Mouse (Mus musculus) bone marrow, adult 2 months (tissue): ENCODE data around the gene Nfic.

Experiments used
- CTCF ChIP-seq: fragments of 200-500 bp; IDR thresholded peaks from 2 replicates; pipeline ENCODE4 v1.5.1; 2011; ENCODE audit warnings: low read length, control low read depth; ENCODE audit not compliant: control insufficient read depth, insufficient read depth
- POLR2A ChIP-seq: fragments of 200-500 bp; IDR thresholded peaks from 2 replicates; pipeline ENCODE4 v1.6.1; 2011; ENCODE audit warnings: low read depth, mild to moderate bottlenecking, control low read depth, low read length, borderline replicate concordance; ENCODE audit not compliant: control insufficient read depth

DNA sequence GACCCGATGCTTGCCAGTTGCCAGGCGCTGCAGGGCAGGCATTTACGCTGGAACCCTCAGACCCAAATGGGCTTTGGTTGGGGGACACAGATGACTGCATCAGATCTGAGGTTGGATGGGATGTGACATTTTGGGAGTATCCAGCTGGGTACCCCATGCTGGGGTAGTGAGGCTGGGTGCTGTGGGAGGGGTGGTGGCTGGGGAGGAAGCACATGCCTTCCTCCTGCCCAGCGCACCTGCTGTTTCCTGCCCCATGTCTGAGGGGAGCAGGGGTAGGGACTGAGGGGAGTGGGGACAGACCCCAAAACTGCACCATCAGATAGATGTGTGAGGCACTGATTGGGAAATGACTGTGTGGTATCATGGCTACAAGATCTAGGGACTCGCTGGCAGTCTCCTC, 58.7 kb downstream of the Nfic start:
- no peak for TF ChIP-seq CTCF
- TF ChIP-seq POLR2A: no peak
